Mouse (Mus musculus) kidney, embryonic 16.5 days (tissue): ENCODE measurements around the gene Zbtb38. TPM values are rescaled to one million over a fixed set of nuclear protein-coding genes. Genes with fewer than 3 reads are reported as not detected.

ENCODE experiments used
- ATAC-seq: fragments of 200-750 bp; cut with Nextera tagmentation; 2 replicates; pipeline ENCODE4 v1.8.0; 2017; ENCODE audit warnings: moderate TSS enrichment; ENCODE audit not compliant: low FRiP score, low TSS enrichment
- H3K27ac ChIP-seq: fragments of 300-500 bp; sonication (generic); 2 replicates; pipeline ENCODE4 v1.5.1; 2014; ENCODE audit warnings: low read length
- H3K27me3 ChIP-seq: fragments of 300-500 bp; sonication (generic); 2 replicates; pipeline ENCODE4 v1.6.1; 2014; ENCODE audit warnings: low read length, control low read depth, mixed read lengths; ENCODE audit not compliant: insufficient read depth
- H3K36me3 ChIP-seq: fragments of 300-500 bp; sonication (generic); 2 replicates; pipeline ENCODE4 v1.6.1; 2014; ENCODE audit warnings: low read length, control low read depth, mixed read lengths; ENCODE audit not compliant: insufficient read depth
- H3K4me1 ChIP-seq: fragments of 300-500 bp; sonication (generic); 2 replicates; pipeline ENCODE4 v1.6.1; 2014; ENCODE audit warnings: low read length, control low read depth, mixed read lengths; ENCODE audit not compliant: insufficient read depth
- H3K4me2 ChIP-seq: fragments of 300-500 bp; sonication (generic); replicated peaks from 2 replicates; pipeline ENCODE4 v1.6.1; 2014; ENCODE audit warnings: low read depth, low read length
- H3K4me3 ChIP-seq: fragments of 300-500 bp; sonication (generic); 2 replicates; pipeline ENCODE4 v1.5.1; 2014; ENCODE audit warnings: mild to moderate bottlenecking, low read length
- H3K9ac ChIP-seq: fragments of 300-500 bp; sonication (generic); replicated peaks from 2 replicates; pipeline ENCODE4 v1.6.1; 2014; ENCODE audit warnings: low read length
- H3K9me3 ChIP-seq: fragments of 300-500 bp; sonication (generic); 2 replicates; pipeline ENCODE4 v1.6.1; 2016; ENCODE audit warnings: low read length, control low read depth
- WGBS: fragments of 180-500 bp; shearing (Covaris S2); extraction: QIAGEN DNeasy Blood & Tissue Kit; methylation state at CpG from one replicate; pipeline ENCODE4 v1.1.7; 2014; 5-methylcytosine and 5-hydroxymethylcytosine counted together
- polyA plus RNA-seq: library from polyadenylated mRNA; unstranded; fragments of >200 nt; fragmentation: Nextera tagmentation; extraction: Ambion mirVana; gene quantifications from 2 replicates; pipeline ENCODE4 v1.2.1, GENCODE M21; 2015

The Zbtb38 gene
- polyA plus RNA-seq, 1 experiment from 2014 or later = 22.1 TPM

DNA sequence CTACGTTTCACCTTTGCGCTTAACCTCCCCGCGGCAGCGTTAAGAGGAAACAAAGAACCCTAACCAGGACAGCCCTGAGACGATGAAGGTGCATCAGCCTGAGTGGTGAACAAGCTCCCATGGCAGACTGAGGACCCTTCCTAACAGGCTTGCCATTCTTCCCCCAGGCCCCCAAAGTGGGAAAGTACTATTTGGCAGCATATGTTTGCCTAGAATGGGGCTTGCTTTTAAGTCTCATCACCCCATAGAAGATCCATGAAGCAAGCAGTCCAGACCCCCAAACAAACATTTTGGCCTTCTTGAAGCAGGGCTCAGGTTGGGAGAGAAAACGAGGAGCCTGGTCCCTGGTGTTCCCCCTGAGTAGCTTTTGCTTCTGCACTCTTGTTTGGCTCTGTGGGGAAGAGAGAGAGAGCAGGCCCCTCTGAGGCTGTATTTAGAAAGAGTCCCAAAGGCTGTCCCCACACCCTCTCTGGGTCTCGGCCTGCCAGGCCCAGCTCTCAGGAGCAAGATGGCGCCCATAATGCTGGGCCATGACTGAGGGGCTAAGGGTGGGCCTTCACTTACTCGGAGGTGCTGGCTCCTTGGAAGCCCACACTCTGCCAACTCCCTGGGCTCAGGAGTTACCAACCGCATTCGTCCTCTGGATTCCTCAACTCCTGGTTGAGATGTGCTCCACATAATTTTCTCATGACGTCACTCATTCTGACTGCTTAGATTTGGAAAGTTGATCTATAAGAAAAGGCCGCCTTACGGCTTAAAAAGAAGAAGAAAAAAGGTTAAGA is 619 bp downstream of the Zbtb38 start:
- no peak overlapping the region for H3K4me3 ChIP-seq
- no peaks in the 10 kb centered on the region for H3K36me3 ChIP-seq
- no peaks in the 10 kb centered on the region for H3K27me3 ChIP-seq
- H3K27ac ChIP-seq = peak overlapping the region; percentile 37; the same call in 1 of the 2 replicates
- peak overlapping the region; percentile 25; the same call in 1 of the 2 replicates for H3K4me2 ChIP-seq
- H3K4me1 ChIP-seq = peaks cover 9% of the 10 kb centered on the region
- WGBS = 88% methylated on average over 15 of the region's 15 CpGs
- H3K9me3 ChIP-seq = no peaks in the 10 kb centered on the region; the same call in 1 of the 2 replicates
- ATAC-seq = peak; percentile 39; the same call in 1 of the 2 replicates
- H3K9ac ChIP-seq = no peak overlapping the region; the same call in 1 of the 2 replicates

DNA sequence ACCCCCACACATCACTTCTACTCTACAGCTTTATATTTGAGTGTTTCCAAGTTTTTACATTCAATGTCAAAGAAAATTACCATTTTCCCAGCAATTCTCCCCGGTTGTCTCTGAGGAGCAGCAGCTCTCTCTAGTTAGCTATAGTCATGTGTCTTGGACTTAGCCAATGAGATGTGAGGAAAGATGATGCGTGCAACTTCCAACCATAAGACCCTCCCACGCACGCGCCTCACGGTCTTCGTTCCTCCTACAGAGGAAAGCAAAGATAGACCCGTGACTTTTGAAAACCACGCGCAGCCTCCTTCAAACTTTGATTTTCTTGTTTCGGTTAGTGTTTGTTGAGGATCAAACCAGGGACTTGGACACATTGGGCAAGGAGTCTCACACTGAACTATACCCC is 2.0 kb downstream of the Zbtb38 start:
- peaks cover 9% of the 10 kb centered on the region for H3K4me1 ChIP-seq
- 96% methylated on average over 11 of the region's 11 CpGs for WGBS
- no peak for ATAC-seq

DNA sequence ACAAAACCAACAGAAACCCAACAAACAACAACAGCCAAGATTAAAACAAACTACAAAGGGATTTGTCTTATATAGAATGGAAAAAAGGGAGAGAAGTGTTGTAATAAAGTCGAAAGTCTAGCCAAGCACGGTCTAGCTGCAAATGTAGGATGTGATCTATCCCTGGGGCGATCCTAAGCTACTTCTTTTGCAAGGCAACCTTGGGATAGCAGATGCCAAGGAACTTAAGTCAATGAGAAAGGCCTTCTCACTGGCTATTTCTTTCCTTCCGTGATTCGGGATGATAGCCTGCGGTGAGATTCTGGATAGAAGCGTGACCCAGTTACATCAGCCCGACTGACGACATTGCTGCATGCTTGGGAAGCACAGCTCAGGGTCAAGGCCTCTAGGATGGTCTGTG is 6.1 kb downstream of the Zbtb38 start:
- no peaks in the 10 kb centered on the region for H3K4me1 ChIP-seq
- no peaks in the 10 kb centered on the region for H3K36me3 ChIP-seq
- ATAC-seq = no peak
- H3K27ac ChIP-seq = no peak overlapping the region
- H3K27me3 ChIP-seq = no peaks in the 10 kb centered on the region
- no peak overlapping the region for H3K4me2 ChIP-seq
- WGBS = 97% methylated on average over 9 of the region's 9 CpGs
- no peaks in the 10 kb centered on the region; the same call in 1 of the 2 replicates for H3K9me3 ChIP-seq
- H3K9ac ChIP-seq = no peak overlapping the region
- no peak overlapping the region for H3K4me3 ChIP-seq

More for the DNA sequence above, 2.0 kb downstream of the Zbtb38 start:
- Histone ChIP-seq H3K27ac (no peak overlapping the region), H3K9ac (no peak overlapping the region), H3K4me3 (no peak overlapping the region), H3K4me2 (no peak overlapping the region), H3K9me3 (no peaks in the 10 kb centered on the region; the same call in 1 of the 2 replicates), H3K36me3 (no peaks in the 10 kb centered on the region), H3K27me3 (no peaks in the 10 kb centered on the region)

DNA sequence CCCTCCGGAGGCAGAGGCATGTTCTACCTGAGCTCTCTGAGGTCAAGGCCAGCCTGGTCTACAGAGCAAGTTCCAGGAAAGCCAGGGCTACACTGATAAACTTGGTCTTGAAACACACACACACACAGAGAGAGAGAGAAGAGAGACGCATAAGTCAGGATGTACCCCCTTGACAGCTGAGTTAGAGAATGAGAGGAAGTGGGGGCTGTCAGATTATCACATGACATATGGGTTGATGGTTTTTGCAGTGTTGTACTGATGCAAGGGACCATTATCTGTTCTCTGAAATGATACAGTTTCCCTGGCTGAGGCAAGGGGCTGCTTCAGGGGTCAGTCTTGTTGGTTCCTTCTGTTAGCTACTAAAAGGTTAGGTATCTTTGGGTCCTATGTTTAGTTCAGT is 7.7 kb downstream of the Zbtb38 start:
- H3K4me3 ChIP-seq = no peak overlapping the region
- H3K4me1 ChIP-seq = no peaks in the 10 kb centered on the region
- H3K27ac ChIP-seq = no peak overlapping the region
- 74% methylated on average over 2 of the region's 2 CpGs for WGBS
- no peak overlapping the region for H3K4me2 ChIP-seq
- H3K9me3 ChIP-seq = no peaks in the 10 kb centered on the region
- ATAC-seq = no peak
- no peaks in the 10 kb centered on the region for H3K27me3 ChIP-seq
- no peaks in the 10 kb centered on the region for H3K36me3 ChIP-seq
- H3K9ac ChIP-seq = no peak overlapping the region

DNA sequence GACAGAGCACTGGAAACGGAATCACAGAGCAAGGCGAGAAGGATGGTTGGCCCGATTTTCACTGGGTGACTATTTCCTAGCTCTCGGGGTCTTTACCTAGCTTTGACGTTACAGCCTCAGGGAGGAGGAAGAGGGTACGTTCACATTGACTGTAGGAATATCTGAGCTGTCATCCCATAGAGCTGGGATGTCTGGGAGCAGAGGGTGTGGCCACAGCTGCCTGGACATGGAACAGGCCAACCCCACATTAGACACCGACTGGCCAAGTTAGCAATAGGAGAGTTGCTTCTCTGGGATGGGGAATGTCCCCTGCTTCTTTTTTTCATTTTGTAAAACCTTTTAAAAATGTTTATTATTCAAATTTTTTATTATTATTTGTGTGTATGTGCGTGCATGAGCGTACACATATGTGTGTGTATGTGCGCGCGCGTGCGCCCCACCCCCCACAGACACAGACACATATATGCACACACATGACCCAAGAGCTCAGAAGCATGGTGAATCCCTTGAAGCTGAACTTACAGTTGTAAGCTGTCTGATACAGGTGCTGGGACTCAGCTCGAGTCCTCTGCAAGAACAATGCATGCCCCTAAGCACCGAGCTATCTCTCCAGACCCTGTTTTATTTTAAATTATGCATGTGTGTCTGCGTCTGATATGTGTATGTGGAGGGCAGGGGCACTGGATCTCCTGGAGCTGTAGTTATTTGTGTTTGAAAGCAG is 11.1 kb downstream of the Zbtb38 start:
- Histone ChIP-seq H3K4me1 (no peaks in the 10 kb centered on the region), H3K9ac (no peak overlapping the region), H3K27me3 (no peaks in the 10 kb centered on the region), H3K36me3 (no peaks in the 10 kb centered on the region), H3K27ac (no peak overlapping the region), H3K9me3 (no peaks in the 10 kb centered on the region), H3K4me2 (no peak overlapping the region), H3K4me3 (no peak overlapping the region)
- no peak for ATAC-seq
- WGBS = 80% methylated on average over 17 of the region's 17 CpGs

DNA sequence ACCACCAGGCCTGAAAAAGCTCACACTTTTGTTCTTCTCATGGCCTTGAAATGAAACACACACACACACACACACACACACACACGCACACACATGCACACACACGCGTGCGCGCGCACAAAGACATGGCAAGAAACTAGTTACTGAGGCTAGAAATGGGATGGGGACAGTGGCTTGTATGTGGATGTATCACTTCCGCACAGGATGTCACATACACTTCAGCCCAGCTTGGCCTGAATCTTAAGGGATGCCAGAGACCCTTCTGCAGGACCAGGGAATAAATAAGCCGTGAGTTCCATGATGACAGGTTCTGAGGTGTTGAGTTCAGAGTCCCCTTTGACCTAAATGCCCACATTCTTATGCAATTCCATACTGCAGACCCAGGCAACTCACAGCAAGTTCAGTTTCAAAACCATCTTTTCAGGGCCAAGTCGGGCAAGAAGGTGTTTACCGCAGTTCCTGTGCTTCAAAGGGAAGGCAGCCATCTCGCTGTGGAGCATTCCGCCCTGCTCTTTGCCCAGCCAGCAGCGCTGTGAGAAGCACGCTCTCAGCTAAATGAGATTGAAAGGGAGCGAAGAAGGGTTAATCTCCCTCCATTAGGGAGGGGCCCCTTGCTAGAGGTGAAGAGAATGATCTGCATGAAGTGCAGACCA is 11.8 kb downstream of the Zbtb38 start:
- 76% methylated on average over 15 of the region's 15 CpGs for WGBS
- Histone ChIP-seq H3K9ac (no peak overlapping the region), H3K36me3 (no peaks in the 10 kb centered on the region), H3K27me3 (no peaks in the 10 kb centered on the region), H3K4me1 (no peaks in the 10 kb centered on the region), H3K4me3 (no peak overlapping the region), H3K9me3 (no peaks in the 10 kb centered on the region), H3K27ac (no peak overlapping the region), H3K4me2 (no peak overlapping the region)
- no peak for ATAC-seq

DNA sequence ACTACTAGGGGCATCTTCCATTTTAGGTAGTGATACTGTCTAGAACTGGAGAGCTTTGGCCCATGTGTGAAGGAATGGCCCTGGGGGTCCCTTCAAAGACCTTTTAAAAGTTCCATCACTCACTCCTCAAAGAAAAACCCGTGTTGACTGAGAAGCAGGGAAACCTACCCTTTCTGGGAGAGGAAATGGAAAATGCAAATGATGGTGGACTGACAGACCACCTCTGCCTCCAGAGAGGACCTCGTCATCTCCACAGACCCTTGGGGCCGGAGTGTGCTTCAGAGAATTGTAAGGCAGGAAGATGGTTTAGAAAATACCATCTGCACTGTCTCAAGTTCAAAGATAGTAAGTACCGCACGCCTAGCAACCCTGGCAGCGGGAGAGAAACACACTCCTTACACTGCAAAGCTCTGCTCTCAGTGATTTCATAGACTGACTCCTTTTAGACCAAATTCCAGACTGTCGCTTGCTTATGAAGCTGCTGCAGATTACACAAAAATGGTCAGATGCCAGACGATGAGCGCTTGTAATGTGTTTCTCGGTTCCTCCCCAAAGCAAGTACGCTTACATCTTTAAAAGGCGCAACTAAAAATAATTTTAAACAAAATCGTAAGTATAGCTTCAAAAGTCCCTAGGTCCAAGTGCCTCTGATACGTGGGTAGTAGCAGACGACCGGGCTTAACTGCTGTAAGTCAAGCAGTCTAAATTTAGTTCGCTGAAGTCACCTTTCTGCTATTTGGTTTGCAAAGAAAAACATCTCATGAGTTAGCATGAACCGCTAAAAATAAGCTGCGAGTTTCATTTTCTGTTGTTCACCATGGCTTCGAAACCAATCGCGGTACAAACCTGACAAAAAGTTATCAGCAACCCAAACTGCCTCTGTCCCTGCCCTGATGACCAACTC is 12.6 kb downstream of the Zbtb38 start:
- H3K27ac ChIP-seq = no peak overlapping the region
- H3K27me3 ChIP-seq = no peaks in the 10 kb centered on the region
- no peak overlapping the region for H3K4me3 ChIP-seq
- no peaks in the 10 kb centered on the region for H3K36me3 ChIP-seq
- H3K4me2 ChIP-seq = no peak overlapping the region
- no peak overlapping the region for H3K9ac ChIP-seq
- H3K4me1 ChIP-seq = no peaks in the 10 kb centered on the region
- H3K9me3 ChIP-seq = no peaks in the 10 kb centered on the region
- 72% methylated on average over 22 of the region's 22 CpGs for WGBS
- no peak for ATAC-seq

DNA sequence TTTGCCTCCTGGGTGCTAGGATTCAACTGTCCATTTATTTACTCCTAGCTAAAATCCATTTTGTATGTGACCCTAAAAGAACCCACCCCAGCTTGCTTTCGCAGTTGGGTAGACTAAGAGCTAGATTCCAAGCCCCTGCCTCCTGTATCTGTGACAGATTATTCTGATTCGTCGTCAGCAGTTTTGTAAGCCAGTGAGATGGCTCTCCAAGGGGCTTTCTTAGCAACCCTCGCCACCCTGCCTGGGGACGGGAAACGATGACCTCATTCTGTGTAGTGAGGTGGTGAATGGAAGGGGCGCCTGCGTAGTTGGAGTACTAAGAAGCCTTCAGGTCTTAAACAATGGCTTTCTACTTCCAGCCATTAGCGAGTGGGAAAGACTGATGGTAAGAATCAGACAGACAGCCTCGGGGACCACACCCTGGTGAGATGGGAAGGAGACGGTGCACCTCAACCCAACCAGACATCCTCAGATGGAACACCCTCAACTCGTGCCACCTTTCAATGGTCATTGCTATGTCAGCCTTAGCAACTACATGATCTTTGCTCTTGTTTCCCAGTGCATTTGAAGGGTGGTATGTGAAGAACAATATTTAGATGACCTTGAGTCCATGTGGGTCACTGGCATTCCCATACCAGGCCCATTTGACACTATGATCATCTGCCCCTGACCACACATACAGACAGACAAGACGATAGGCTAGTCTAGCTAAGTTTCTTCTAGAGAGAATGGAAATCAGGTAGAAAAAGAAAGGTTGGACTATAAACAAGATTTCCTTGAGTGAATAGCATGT is 13.9 kb downstream of the Zbtb38 start:
- Histone ChIP-seq H3K4me2 (no peak overlapping the region), H3K27ac (no peak overlapping the region), H3K4me3 (no peak overlapping the region), H3K27me3 (no peaks in the 10 kb centered on the region), H3K4me1 (no peaks in the 10 kb centered on the region), H3K9me3 (no peaks in the 10 kb centered on the region), H3K36me3 (no peaks in the 10 kb centered on the region), H3K9ac (no peak overlapping the region)
- 88% methylated on average over 13 of the region's 13 CpGs for WGBS
- ATAC-seq = no peak
